Mouse (Mus musculus) spleen, adult 2 months (tissue): ENCODE data around the gene Snapin. TPM values are rescaled to one million over a fixed set of nuclear protein-coding genes. Genes with fewer than 3 reads are reported as not detected.

Experiments used
- DNase-seq, 2 experiments: peaks; one replicate each; pipeline versions ENCODE4 v3.0.0 to v3.0.0-alpha.2; 2012 to 2021; ENCODE audit warnings: low spot score in 2 of 2, low read depth in 1 of 2
- H3K27ac ChIP-seq: fragments of 200-500 bp; 2 replicates; pipeline ENCODE4 v1.5.1; 2012; ENCODE audit warnings: low read length, inconsistent platforms; ENCODE audit not compliant: insufficient read depth
- H3K27me3 ChIP-seq: fragments of 200-500 bp; 2 replicates; pipeline ENCODE4 v1.6.1; 2012; ENCODE audit warnings: mild to moderate bottlenecking, moderate library complexity, low read length, inconsistent platforms; ENCODE audit not compliant: control insufficient read depth, insufficient read depth
- H3K36me3 ChIP-seq: fragments of 200-500 bp; 2 replicates; pipeline ENCODE4 v1.6.1; 2012; ENCODE audit warnings: mild to moderate bottlenecking, low read length, inconsistent platforms; ENCODE audit not compliant: control insufficient read depth, insufficient read depth
- H3K4me1 ChIP-seq: fragments of 200-500 bp; 2 replicates; pipeline ENCODE4 v1.6.1; 2011; ENCODE audit warnings: inconsistent platforms; ENCODE audit not compliant: control insufficient read depth, insufficient read depth, insufficient read length
- H3K4me3 ChIP-seq: fragments of 200-500 bp; 2 replicates; pipeline ENCODE4 v1.5.1; 2011; ENCODE audit warnings: mild to moderate bottlenecking, inconsistent platforms; ENCODE audit not compliant: insufficient read depth, insufficient read length; ENCODE audit errors: extremely low read depth
- CTCF ChIP-seq: fragments of 200-500 bp; IDR thresholded peaks from 2 replicates; pipeline ENCODE4 v1.5.1; 2011; ENCODE audit warnings: mild to moderate bottlenecking, inconsistent platforms; ENCODE audit not compliant: insufficient read depth, insufficient read length, insufficient replicate concordance; ENCODE audit errors: extremely low read depth
- POLR2A ChIP-seq: fragments of 200-500 bp; IDR thresholded peaks from 2 replicates; pipeline ENCODE4 v1.6.1; 2011; ENCODE audit warnings: low read depth, low read length, inconsistent platforms
- WGBS: fragments of 180-500 bp; shearing (Covaris S2); methylation state at CpG from one replicate; pipeline ENCODE4 v1.1.7; 2018; 5-methylcytosine and 5-hydroxymethylcytosine counted together
- polyA plus RNA-seq: library from polyadenylated mRNA; depleted of rRNA; stranded (reverse); fragments of >200 nt; gene quantifications from 2 replicates; pipeline ENCODE4 v1.2.3, GENCODE M21; 2012; rRNA removed

The Snapin gene
- polyA plus RNA-seq, 1 experiment = 12.4 TPM

DNA sequence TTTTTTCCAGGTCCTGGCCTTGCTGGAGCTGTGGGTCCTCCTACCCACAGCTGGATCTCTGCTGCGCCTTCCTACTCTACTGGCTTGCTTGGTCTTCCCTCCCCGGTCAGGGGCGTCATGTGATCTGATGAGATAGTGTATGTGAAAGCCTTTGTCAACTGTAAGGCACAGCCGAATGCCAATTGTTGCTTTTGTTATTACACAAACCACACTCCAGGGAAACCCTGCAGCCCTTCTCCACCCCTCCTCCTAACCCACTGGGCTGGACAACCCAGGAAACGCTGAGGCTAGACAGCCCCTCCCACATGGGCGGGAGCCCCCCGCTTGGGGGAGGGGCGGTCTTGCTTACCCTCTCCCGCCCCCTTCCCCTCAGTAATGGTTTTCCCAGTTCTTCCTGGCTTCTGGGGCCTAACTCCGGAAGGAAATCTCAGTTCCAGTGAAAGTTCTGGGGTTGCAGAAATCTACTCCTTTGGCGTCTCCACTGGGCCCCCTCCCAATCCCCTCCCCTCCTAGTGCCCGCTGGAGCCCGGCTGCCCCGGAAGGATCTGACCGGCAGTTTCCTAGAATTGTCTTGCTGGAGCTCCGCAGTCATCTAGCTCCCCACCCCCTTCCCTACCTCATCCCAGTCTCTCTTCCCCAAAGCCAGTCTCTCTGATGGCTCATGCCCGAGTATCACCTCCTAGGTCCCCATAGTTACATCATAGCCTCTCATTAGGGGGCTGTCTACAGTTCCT is 44.3 kb downstream of the Snapin start:
- TF ChIP-seq POLR2A = no peak
- no peak for TF ChIP-seq CTCF
- WGBS = 12% methylated on average over 17 of the region's 17 CpGs
- peak overlapping the region; percentile 24; the same call in 1 of the 2 replicates for H3K4me3 ChIP-seq
- peak in 1 of 2 experiments; percentile 24 for DNase-seq
- no peaks in the 10 kb centered on the region for H3K4me1 ChIP-seq
- no peaks in the 10 kb centered on the region for H3K27me3 ChIP-seq
- H3K27ac ChIP-seq = peak overlapping the region; percentile 1; the same call in 1 of the 2 replicates
- no peaks in the 10 kb centered on the region for H3K36me3 ChIP-seq

DNA sequence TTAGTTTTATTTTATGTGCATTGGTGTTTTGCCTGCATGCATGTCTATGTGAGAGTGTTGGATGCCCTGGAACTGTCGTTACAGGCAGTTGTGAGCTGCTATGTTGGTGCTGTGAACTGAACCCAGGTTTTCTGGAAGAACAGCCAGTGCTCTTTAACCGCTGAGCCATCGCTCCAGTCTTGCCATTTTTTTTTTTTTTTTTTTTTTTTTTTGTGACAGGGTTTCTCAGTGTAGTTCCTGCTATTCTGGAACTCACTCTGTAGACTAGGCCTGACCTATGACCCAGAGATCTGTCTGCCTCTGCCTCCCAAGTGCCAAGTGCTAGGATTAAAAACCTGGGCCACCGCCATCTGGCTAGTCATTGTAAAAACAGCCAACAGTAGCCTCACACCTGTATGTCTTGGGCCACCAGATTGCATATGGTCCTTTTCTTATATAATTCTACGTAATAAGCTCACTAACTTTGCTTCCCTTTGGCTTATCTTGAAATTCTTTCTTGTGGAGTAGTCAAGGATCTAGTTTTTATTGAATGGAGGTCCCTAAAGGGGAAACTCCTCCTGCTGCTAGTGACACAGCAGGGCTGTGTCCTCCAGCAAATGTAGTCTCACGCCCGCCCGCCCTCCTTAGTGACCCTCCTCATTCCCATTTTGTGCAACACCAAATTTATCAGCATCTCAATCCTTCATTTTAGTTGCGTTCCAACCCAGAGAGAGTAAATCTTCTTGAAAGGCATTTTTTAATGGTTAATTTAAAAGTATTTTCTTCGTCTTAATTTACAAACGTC is 45.2 kb downstream of the Snapin start:
- Histone ChIP-seq H3K4me3 (no peak overlapping the region), H3K27me3 (no peaks in the 10 kb centered on the region), H3K27ac (no peak overlapping the region), H3K4me1 (no peaks in the 10 kb centered on the region), H3K36me3 (no peaks in the 10 kb centered on the region)
- 76% methylated on average over 11 of the region's 11 CpGs for WGBS
- no peak for DNase-seq
- TF ChIP-seq POLR2A = no peak
- no peak for TF ChIP-seq CTCF

DNA sequence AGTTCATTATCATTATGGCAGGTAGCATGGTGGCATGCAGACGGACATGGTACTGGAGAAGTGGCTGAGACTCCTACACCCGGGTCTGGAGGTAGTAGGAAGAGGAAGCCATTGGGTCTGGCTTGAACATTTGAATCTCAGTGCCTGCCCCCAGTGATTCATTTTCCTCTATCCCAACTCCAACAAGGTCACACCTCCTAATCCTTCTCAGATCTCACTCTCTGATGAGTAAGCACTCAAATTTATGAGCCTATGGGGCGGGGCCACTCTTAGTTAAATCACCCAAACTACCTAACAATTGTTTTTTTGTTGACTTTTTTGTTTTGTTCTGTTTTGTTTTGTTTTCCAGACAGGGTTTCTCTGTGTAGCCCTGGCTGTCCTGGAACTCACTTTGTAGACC is 46.9 kb downstream of the Snapin start:
- Histone ChIP-seq H3K4me1 (no peaks in the 10 kb centered on the region), H3K27ac (no peak overlapping the region), H3K36me3 (no peaks in the 10 kb centered on the region), H3K4me3 (no peak overlapping the region), H3K27me3 (no peaks in the 10 kb centered on the region)
- TF ChIP-seq POLR2A (no peak), CTCF (no peak)
- 86% methylated on average over 3 of the region's 3 CpGs for WGBS
- DNase-seq = no peak

DNA sequence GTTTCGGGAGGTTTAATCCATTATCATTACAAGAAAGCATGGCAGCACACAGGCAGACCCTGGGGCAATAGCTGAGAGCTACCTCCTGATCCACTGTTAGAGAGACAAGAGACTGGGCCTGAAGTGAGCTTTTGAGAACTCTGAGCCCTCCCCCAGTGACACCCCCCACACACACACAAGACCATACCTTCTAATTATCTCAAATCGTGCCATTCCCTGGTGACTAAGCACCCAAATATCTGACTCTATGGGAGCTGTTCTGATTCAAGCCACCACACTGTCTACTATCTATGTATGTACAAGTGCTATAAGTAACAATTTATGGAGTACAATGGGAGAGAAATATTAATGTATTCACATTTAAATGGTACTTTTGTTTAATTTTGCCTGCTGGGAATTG is 50.1 kb downstream of the Snapin start:
- no peak overlapping the region for H3K4me3 ChIP-seq
- no peak overlapping the region for H3K27ac ChIP-seq
- TF ChIP-seq CTCF = no peak
- TF ChIP-seq POLR2A = no peak
- DNase-seq = no peak
- H3K27me3 ChIP-seq = no peaks in the 10 kb centered on the region
- H3K4me1 ChIP-seq = no peaks in the 10 kb centered on the region
- H3K36me3 ChIP-seq = no peaks in the 10 kb centered on the region
- WGBS = 93% methylated on average over 2 of the region's 2 CpGs

Other genes starting within 250 kb of the Snapin start
- gene Creb3l4, start 247.5 kb downstream of the Snapin start, polyA plus RNA-seq = 0.21 and 0.56 TPM in 2 replicates
- gene Slc39a1, start 242.9 kb downstream of the Snapin start, polyA plus RNA-seq = 40.5 and 43.3 TPM in 2 replicates
- 103 and 105 TPM in 2 replicates for gene Crtc2, start 236.9 kb downstream of the Snapin start, polyA plus RNA-seq
- 155 and 178 TPM in 2 replicates for gene Dennd4b, start 225.8 kb downstream of the Snapin start, polyA plus RNA-seq
- gene Gatad2b, start 197.9 kb downstream of the Snapin start, polyA plus RNA-seq = 24.2 and 26.9 TPM in 2 replicates
- 10.4 and 11.2 TPM in 2 replicates for gene Slc27a3, start 101.1 kb downstream of the Snapin start, polyA plus RNA-seq
- 19.7 and 21.1 TPM in 2 replicates for gene Ints3, start 57.4 kb downstream of the Snapin start, polyA plus RNA-seq
- 15.4 and 16.1 TPM in 2 replicates for gene Npr1, start 25.2 kb downstream of the Snapin start, polyA plus RNA-seq
- 12.3 and 12.6 TPM in 2 replicates for gene Ilf2, start 14.9 kb downstream of the Snapin start, polyA plus RNA-seq
- 32.9 and 34.0 TPM in 2 replicates for gene Chtop, start 18.5 kb upstream of the Snapin start, polyA plus RNA-seq
- gene S100a1, start 23.4 kb upstream of the Snapin start, polyA plus RNA-seq = 15.9 and 28.8 TPM in 2 replicates
- gene S100a13, start 23.4 kb upstream of the Snapin start, polyA plus RNA-seq = 27.0 and 30.0 TPM in 2 replicates
- 0.06 TPM in 1 of 2 replicates, not detected in the other for gene S100a14, start 35.8 kb upstream of the Snapin start, polyA plus RNA-seq
- gene S100a16, start 46.2 kb upstream of the Snapin start, polyA plus RNA-seq = 15.9 and 18.7 TPM in 2 replicates
- 0.46 and 0.55 TPM in 2 replicates for gene S100a3, start 69.5 kb upstream of the Snapin start, polyA plus RNA-seq
- gene S100a2, start 99.2 kb upstream of the Snapin start, polyA plus RNA-seq = not detected in 2 replicates
- gene Gm42674, start 110.9 kb upstream of the Snapin start, polyA plus RNA-seq = not detected in 2 replicates
- gene S100a4, start 112.7 kb upstream of the Snapin start, polyA plus RNA-seq = 43.5 and 68.3 TPM in 2 replicates
- not detected in 2 replicates for gene S100a5, start 117.5 kb upstream of the Snapin start, polyA plus RNA-seq
- 90.6 and 121 TPM in 2 replicates for gene S100a6, start 121.8 kb upstream of the Snapin start, polyA plus RNA-seq
- 0.07 and 0.08 TPM in 2 replicates for gene S100a7a, start 163.0 kb upstream of the Snapin start, polyA plus RNA-seq
- 29.8 and 32.1 TPM in 2 replicates for gene S100a8, start 177.9 kb upstream of the Snapin start, polyA plus RNA-seq
- 54.1 and 64.8 TPM in 2 replicates for gene S100a9, start 204.7 kb upstream of the Snapin start, polyA plus RNA-seq
- gene Pglyrp4, start 235.9 kb upstream of the Snapin start, polyA plus RNA-seq = 0.08 and 0.09 TPM in 2 replicates